Mouse (Mus musculus) adipocyte (in vitro differentiated cells): ENCODE data around the gene Hspa4l.
A peak's percentile ranks its signal among the peaks of the same experiment; 100 is the strongest.

ENCODE experiments used
- DNase-seq: peaks from one replicate; pipeline ENCODE4 v3.0.0-alpha.2; 2016; ENCODE audit warnings: low spot score

The Hspa4l gene

GRCm38 (mm10) chr3:40813275-40813674 lies 69.0 kb downstream of the Hspa4l start:
- no peak for DNase-seq

GRCm38 (mm10) chr3:40845521-40845920 lies 101.2 kb downstream of the Hspa4l start:
- DNase-seq = peak; percentile 52
